Mouse (Mus musculus): ENCODE results near the gene Eif3k. TPM values are rescaled to one million over a fixed set of nuclear protein-coding genes. Genes with fewer than 3 reads are reported as not detected.

Eif3k gene
- total RNA-seq, 1 experiment: 474 TPM

- H3K9me3 ChIP-seq (ENCODE audit: control insufficient read depth, insufficient read depth, low read depth, low read length): no peaks in the 10 kb centered on the region
- peaks cover 14% of the 10 kb centered on the region for H3K36me3 ChIP-seq (ENCODE audit: control insufficient read depth, insufficient read depth, low read length, poor library complexity, severe bottlenecking)
- no peak overlapping the region for H3K4me3 ChIP-seq (ENCODE audit: insufficient read depth in 1 of 2, low read depth in 1 of 2, low read length in 2 of 2, poor library complexity in 1 of 2, severe bottlenecking in 1 of 2)
- in situ Hi-C loops (cut with MboI; ENCODE audit: low sequenced_read_pairs in 2 of 2, unreplicated experiment in 2 of 2): no loop called here
- DNase-seq (ENCODE audit: low read depth, low spot score): no peak
- no peak for TF ChIP-seq HCFC1 (IDR thresholded peaks at IDR 0.05; ENCODE audit: borderline replicate concordance, insufficient read depth, low read length)
- no peak for TF ChIP-seq ZC3H11A (IDR thresholded peaks at IDR 0.05; ENCODE audit: borderline replicate concordance, low read depth, low read length)
- TF ChIP-seq MAFK (IDR thresholded peaks at IDR 0.05; ENCODE audit: insufficient read depth, low read depth, low read length): no peak
- TF ChIP-seq CHD2 (IDR thresholded peaks at IDR 0.05; ENCODE audit: low read depth, low read length): no peak
- no peak for TF ChIP-seq ZNF384 (IDR thresholded peaks at IDR 0.05; ENCODE audit: low read depth, low read length)
- H3K4me1 ChIP-seq (ENCODE audit: control insufficient read depth in 2 of 2, insufficient read depth in 2 of 2, low read length in 2 of 2, poor library complexity in 1 of 2): peaks cover 35 to 40% of the 10 kb centered on the region in 2 experiments
- peak overlapping the region; percentile 14; the same call in 1 of the 2 replicates for H3K9ac ChIP-seq (ENCODE audit: insufficient read depth, low read depth, low read length, poor library complexity, severe bottlenecking)
- peak overlapping the region; percentile 78 for H3K27ac ChIP-seq (ENCODE audit: insufficient read depth, low read depth, low read length, poor library complexity, severe bottlenecking)
Measured at GRCm38 (mm10) chr7:28946271-28946610, 35.4 kb downstream of the Eif3k start.

- peak overlapping the region; percentile 62 for H3K9ac ChIP-seq (ENCODE audit: insufficient read depth, low read depth, low read length, poor library complexity, severe bottlenecking)
- H3K4me1 ChIP-seq (ENCODE audit: control insufficient read depth in 2 of 2, insufficient read depth in 2 of 2, low read length in 2 of 2, poor library complexity in 1 of 2): peaks cover 32 to 43% of the 10 kb centered on the region in 2 experiments
- DNase-seq (ENCODE audit: low read depth, low spot score): no peak
- peak overlapping the region; percentile 78 for H3K27ac ChIP-seq (ENCODE audit: insufficient read depth, low read depth, low read length, poor library complexity, severe bottlenecking)
- in situ Hi-C loops (cut with MboI; ENCODE audit: low sequenced_read_pairs in 2 of 2, unreplicated experiment in 2 of 2): no loop called here
- no peak for TF ChIP-seq MAFK (IDR thresholded peaks at IDR 0.05; ENCODE audit: insufficient read depth, low read depth, low read length)
- no peak for TF ChIP-seq ZC3H11A (IDR thresholded peaks at IDR 0.05; ENCODE audit: borderline replicate concordance, low read depth, low read length)
- no peak; the same call in none of the 2 replicates for TF ChIP-seq ZNF384 (IDR thresholded peaks at IDR 0.05; ENCODE audit: low read depth, low read length)
- no peak for TF ChIP-seq CHD2 (IDR thresholded peaks at IDR 0.05; ENCODE audit: low read depth, low read length)
- TF ChIP-seq HCFC1 (IDR thresholded peaks at IDR 0.05; ENCODE audit: borderline replicate concordance, insufficient read depth, low read length): no peak
- H3K36me3 ChIP-seq (ENCODE audit: control insufficient read depth, insufficient read depth, low read length, poor library complexity, severe bottlenecking): peaks cover 13% of the 10 kb centered on the region
- peak overlapping the region; percentile 14 to 17; a peak in 2 of 4 replicates for H3K4me3 ChIP-seq (ENCODE audit: insufficient read depth in 1 of 2, low read depth in 1 of 2, low read length in 2 of 2, poor library complexity in 1 of 2, severe bottlenecking in 1 of 2)
- H3K9me3 ChIP-seq (ENCODE audit: control insufficient read depth, insufficient read depth, low read depth, low read length): no peaks in the 10 kb centered on the region
Measured at GRCm38 (mm10) chr7:28945416-28946270, 36.0 kb downstream of the Eif3k start.

- peaks cover 39 to 47% of the 10 kb centered on the region in 2 experiments for H3K4me1 ChIP-seq (ENCODE audit: control insufficient read depth in 2 of 2, insufficient read depth in 2 of 2, low read length in 2 of 2, poor library complexity in 1 of 2)
Measured at GRCm38 (mm10) chr7:28944756-28945415, 36.8 kb downstream of the Eif3k start.

GRCm38 (mm10) chr7:28943451-28944180 lies 38.0 kb downstream of the Eif3k start:
- Histone ChIP-seq H3K4me1 (ENCODE audit: control insufficient read depth in 2 of 2, insufficient read depth in 2 of 2, low read length in 2 of 2, poor library complexity in 1 of 2) (peaks cover 38 to 54% of the 10 kb centered on the region in 2 experiments), H3K27ac (ENCODE audit: insufficient read depth, low read depth, low read length, poor library complexity, severe bottlenecking) (no peak overlapping the region; the same call in 1 of the 2 replicates), H3K9ac (ENCODE audit: insufficient read depth, low read depth, low read length, poor library complexity, severe bottlenecking) (no peak overlapping the region), H3K9me3 (ENCODE audit: control insufficient read depth, insufficient read depth, low read depth, low read length) (no peaks in the 10 kb centered on the region), H3K36me3 (ENCODE audit: control insufficient read depth, insufficient read depth, low read length, poor library complexity, severe bottlenecking) (peaks cover 11% of the 10 kb centered on the region), H3K4me3 (ENCODE audit: insufficient read depth in 1 of 2, low read depth in 1 of 2, low read length in 2 of 2, poor library complexity in 1 of 2, severe bottlenecking in 1 of 2) (no peak overlapping the region)
- TF ChIP-seq ZC3H11A (IDR thresholded peaks at IDR 0.05; ENCODE audit: borderline replicate concordance, low read depth, low read length): no peak
- TF ChIP-seq ZNF384 (IDR thresholded peaks at IDR 0.05; ENCODE audit: low read depth, low read length): no peak
- TF ChIP-seq CHD2 (IDR thresholded peaks at IDR 0.05; ENCODE audit: low read depth, low read length): no peak
- no peak for TF ChIP-seq MAFK (IDR thresholded peaks at IDR 0.05; ENCODE audit: insufficient read depth, low read depth, low read length)
- no peak for TF ChIP-seq HCFC1 (IDR thresholded peaks at IDR 0.05; ENCODE audit: borderline replicate concordance, insufficient read depth, low read length)
- DNase-seq (ENCODE audit: low read depth, low spot score): no peak
- in situ Hi-C loops (cut with MboI; ENCODE audit: low sequenced_read_pairs in 2 of 2, unreplicated experiment in 2 of 2): no loop called here

More at GRCm38 (mm10) chr7:28944756-28945415, 36.8 kb downstream of the Eif3k start:
- Histone ChIP-seq H3K4me3 (ENCODE audit: insufficient read depth in 1 of 2, low read depth in 1 of 2, low read length in 2 of 2, poor library complexity in 1 of 2, severe bottlenecking in 1 of 2) (peak overlapping the region; percentile 14 to 17; a peak in 2 of 4 replicates), H3K9ac (ENCODE audit: insufficient read depth, low read depth, low read length, poor library complexity, severe bottlenecking) (peak overlapping the region; percentile 62; the same call in 1 of the 2 replicates), H3K9me3 (ENCODE audit: control insufficient read depth, insufficient read depth, low read depth, low read length) (no peaks in the 10 kb centered on the region), H3K27ac (ENCODE audit: insufficient read depth, low read depth, low read length, poor library complexity, severe bottlenecking) (peak overlapping the region; percentile 78), H3K36me3 (ENCODE audit: control insufficient read depth, insufficient read depth, low read length, poor library complexity, severe bottlenecking) (peaks cover 14% of the 10 kb centered on the region)
- TF ChIP-seq CHD2 (IDR thresholded peaks at IDR 0.05; ENCODE audit: low read depth, low read length): no peak
- no peak for TF ChIP-seq MAFK (IDR thresholded peaks at IDR 0.05; ENCODE audit: insufficient read depth, low read depth, low read length)
- TF ChIP-seq HCFC1 (IDR thresholded peaks at IDR 0.05; ENCODE audit: borderline replicate concordance, insufficient read depth, low read length): no peak
- TF ChIP-seq ZNF384 (IDR thresholded peaks at IDR 0.05; ENCODE audit: low read depth, low read length): no peak
- TF ChIP-seq ZC3H11A (IDR thresholded peaks at IDR 0.05; ENCODE audit: borderline replicate concordance, low read depth, low read length): no peak
- in situ Hi-C loops (cut with MboI; ENCODE audit: low sequenced_read_pairs in 2 of 2, unreplicated experiment in 2 of 2): no loop called here
- no peak for DNase-seq (ENCODE audit: low read depth, low spot score)

Measured in ES-E14 (cell line).